Mouse (Mus musculus): ENCODE measurements around the gene Upk2. TPM values are rescaled to one million over a fixed set of nuclear protein-coding genes. Genes with fewer than 3 reads are reported as not detected.

Upk2 gene
- polyA plus RNA-seq, 1 experiment from 2014 or later = not detected

GRCm38 (mm10) chr9:44491351-44491750 lies 36.6 kb upstream of the Upk2 start:
- Histone ChIP-seq H3K4me3 (ENCODE audit: control insufficient read depth in 1 of 2, insufficient read depth in 1 of 2, low read depth in 1 of 2, low read length in 2 of 2) (no peak overlapping the region), H3K27ac (replicated peaks in 1 of 2; ENCODE audit: control insufficient read depth in 1 of 2, insufficient read depth in 1 of 2, low read depth in 2 of 2, low read length in 2 of 2) (no peak overlapping the region), H3K4me2 (ENCODE audit: low read length) (no peak overlapping the region), H3K36me3 (ENCODE audit: control insufficient read depth, insufficient read depth, low read length) (0 out of 2 replicates have a peak, but pooled peaks cover 8% of the 10 kb centered on the region), H3K4me1 (ENCODE audit: control insufficient read depth in 2 of 2, insufficient read depth in 2 of 2, low read length in 2 of 2) (peaks cover 86 to 92% of the 10 kb centered on the region in 2 experiments), H3K27me3 (ENCODE audit: control insufficient read depth, insufficient read depth, low read length) (no peaks in the 10 kb centered on the region), H3K9ac (ENCODE audit: low read length) (no peak overlapping the region), H3K9me3 (ENCODE audit: control insufficient read depth, low read length) (no peaks in the 10 kb centered on the region)
- WGBS = 71% methylated on average over 10 of the region's 10 CpGs
- ATAC-seq (ENCODE audit: insufficient number of reproducible peaks, insufficient read depth, low FRiP score, low read depth) = no peak

DNA sequence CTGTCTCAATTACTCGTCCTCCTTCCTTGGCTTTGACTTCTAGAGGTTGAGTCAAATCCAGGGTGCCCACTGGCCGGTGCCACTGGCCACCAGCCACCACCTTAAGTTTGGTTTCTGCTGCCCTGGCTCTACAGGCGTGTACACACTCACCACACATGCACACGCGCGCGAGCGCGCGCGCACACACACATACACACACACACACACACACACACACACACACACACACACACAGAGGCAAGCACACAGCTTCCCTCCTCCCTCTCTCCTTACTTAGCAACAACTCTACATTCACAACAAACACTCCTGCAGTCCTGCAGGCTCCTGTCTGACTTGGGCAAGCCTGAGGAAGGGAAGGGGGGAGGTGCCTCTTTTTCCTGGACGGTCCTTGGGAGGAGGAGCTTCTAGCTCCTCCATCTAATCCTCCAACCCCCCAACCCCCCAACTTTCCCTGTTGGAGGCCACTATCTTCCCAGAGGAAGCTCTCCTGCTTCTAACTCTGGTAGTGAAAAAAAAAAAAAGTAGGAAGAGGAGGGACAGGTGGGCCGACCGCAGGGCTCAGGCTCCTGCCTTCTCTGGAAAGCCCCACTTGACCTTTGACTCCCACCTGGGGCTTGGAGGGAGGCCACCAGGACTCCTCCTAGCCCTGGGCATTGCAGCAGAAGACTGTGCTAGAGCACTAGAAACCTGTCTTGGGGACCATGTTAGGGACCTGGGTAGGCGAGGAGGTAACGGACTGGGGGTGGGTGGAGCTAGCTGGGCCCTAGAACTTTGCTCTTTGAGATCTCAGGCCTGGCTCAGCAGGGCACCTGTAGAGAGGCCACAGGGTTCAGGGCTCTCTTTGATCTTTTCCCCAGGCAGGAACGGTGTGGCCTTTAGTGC lies 35.6 kb upstream of the Upk2 start:
- H3K4me1 ChIP-seq (ENCODE audit: control insufficient read depth in 2 of 2, insufficient read depth in 2 of 2, low read length in 2 of 2) = peaks cover 94 to 96% of the 10 kb centered on the region in 2 experiments
- no peaks in the 10 kb centered on the region for H3K27me3 ChIP-seq (ENCODE audit: control insufficient read depth, insufficient read depth, low read length)
- H3K36me3 ChIP-seq (ENCODE audit: control insufficient read depth, insufficient read depth, low read length) = 0 out of 2 replicates have a peak, but pooled peaks cover 8% of the 10 kb centered on the region
- peak overlapping the region; percentile 73 for H3K4me2 ChIP-seq (ENCODE audit: low read length)
- WGBS = 28% methylated on average over 16 of the region's 17 CpGs
- no peaks in the 10 kb centered on the region for H3K9me3 ChIP-seq (ENCODE audit: control insufficient read depth, low read length)
- H3K4me3 ChIP-seq (ENCODE audit: control insufficient read depth in 1 of 2, insufficient read depth in 1 of 2, low read depth in 1 of 2, low read length in 2 of 2) = peak overlapping the region; percentile 25 to 26
- peak overlapping the region; percentile 77 to 82 for H3K27ac ChIP-seq (replicated peaks in 1 of 2; ENCODE audit: control insufficient read depth in 1 of 2, insufficient read depth in 1 of 2, low read depth in 2 of 2, low read length in 2 of 2)
- no peak for ATAC-seq (ENCODE audit: insufficient number of reproducible peaks, insufficient read depth, low FRiP score, low read depth)
- peak overlapping the region; percentile 95; the same call in 1 of the 2 replicates for H3K9ac ChIP-seq (ENCODE audit: low read length)

GRCm38 (mm10) chr9:44489651-44490085 lies 34.9 kb upstream of the Upk2 start:
- no peak for ATAC-seq (ENCODE audit: insufficient number of reproducible peaks, insufficient read depth, low FRiP score, low read depth)
- no peaks in the 10 kb centered on the region for H3K27me3 ChIP-seq (ENCODE audit: control insufficient read depth, insufficient read depth, low read length)
- H3K4me2 ChIP-seq (ENCODE audit: low read length) = peak overlapping the region; percentile 73
- H3K36me3 ChIP-seq (ENCODE audit: control insufficient read depth, insufficient read depth, low read length) = 0 out of 2 replicates have a peak, but pooled peaks cover 8% of the 10 kb centered on the region
- WGBS = 11% methylated on average over 17 of the region's 17 CpGs
- peak overlapping the region; percentile 25 to 26 for H3K4me3 ChIP-seq (ENCODE audit: control insufficient read depth in 1 of 2, insufficient read depth in 1 of 2, low read depth in 1 of 2, low read length in 2 of 2)
- no peaks in the 10 kb centered on the region for H3K9me3 ChIP-seq (ENCODE audit: control insufficient read depth, low read length)
- H3K27ac ChIP-seq (replicated peaks in 1 of 2; ENCODE audit: control insufficient read depth in 1 of 2, insufficient read depth in 1 of 2, low read depth in 2 of 2, low read length in 2 of 2) = peak overlapping the region; percentile 77 to 82
- H3K4me1 ChIP-seq (ENCODE audit: control insufficient read depth in 2 of 2, insufficient read depth in 2 of 2, low read length in 2 of 2) = peaks cover 96% of the 10 kb centered on the region in 2 experiments
- peak overlapping the region; percentile 95; the same call in 1 of the 2 replicates for H3K9ac ChIP-seq (ENCODE audit: low read length)

GRCm38 (mm10) chr9:44488855-44489381 lies 34.1 kb upstream of the Upk2 start:
- Histone ChIP-seq H3K4me3 (ENCODE audit: control insufficient read depth in 1 of 2, insufficient read depth in 1 of 2, low read depth in 1 of 2, low read length in 2 of 2) (peak overlapping the region; percentile 18 to 25), H3K4me1 (ENCODE audit: control insufficient read depth in 2 of 2, insufficient read depth in 2 of 2, low read length in 2 of 2) (peaks cover 94 to 95% of the 10 kb centered on the region in 2 experiments), H3K27ac (replicated peaks in 1 of 2; ENCODE audit: control insufficient read depth in 1 of 2, insufficient read depth in 1 of 2, low read depth in 2 of 2, low read length in 2 of 2) (peak overlapping the region; percentile 82 to 89), H3K36me3 (ENCODE audit: control insufficient read depth, insufficient read depth, low read length) (0 out of 2 replicates have a peak, but pooled peaks cover 8% of the 10 kb centered on the region), H3K9ac (ENCODE audit: low read length) (peak overlapping the region; percentile 95), H3K9me3 (ENCODE audit: control insufficient read depth, low read length) (no peaks in the 10 kb centered on the region), H3K4me2 (ENCODE audit: low read length) (peak overlapping the region; percentile 73), H3K27me3 (ENCODE audit: control insufficient read depth, insufficient read depth, low read length) (no peaks in the 10 kb centered on the region)
- WGBS = 13% methylated on average over 5 of the region's 5 CpGs
- ATAC-seq (ENCODE audit: insufficient number of reproducible peaks, insufficient read depth, low FRiP score, low read depth) = peak; percentile 37; the same call in 1 of the 2 replicates

- Histone ChIP-seq H3K4me1 (ENCODE audit: control insufficient read depth in 2 of 2, insufficient read depth in 2 of 2, low read length in 2 of 2) (peaks cover 89 to 90% of the 10 kb centered on the region in 2 experiments), H3K27me3 (ENCODE audit: control insufficient read depth, insufficient read depth, low read length) (no peaks in the 10 kb centered on the region), H3K36me3 (ENCODE audit: control insufficient read depth, insufficient read depth, low read length) (0 out of 2 replicates have a peak, but pooled peaks cover 8% of the 10 kb centered on the region), H3K27ac (replicated peaks in 1 of 2; ENCODE audit: control insufficient read depth in 1 of 2, insufficient read depth in 1 of 2, low read depth in 2 of 2, low read length in 2 of 2) (peak overlapping the region; percentile 82 to 89), H3K9me3 (ENCODE audit: control insufficient read depth, low read length) (no peaks in the 10 kb centered on the region), H3K4me3 (ENCODE audit: control insufficient read depth in 1 of 2, insufficient read depth in 1 of 2, low read depth in 1 of 2, low read length in 2 of 2) (peak overlapping the region in 1 of 2 experiments; percentile 68; a peak in 1 of 4 replicates), H3K9ac (ENCODE audit: low read length) (peak overlapping the region; percentile 95), H3K4me2 (ENCODE audit: low read length) (peak overlapping the region; percentile 73)
- no peak for ATAC-seq (ENCODE audit: insufficient number of reproducible peaks, insufficient read depth, low FRiP score, low read depth)
- 20% methylated on average over 8 of the region's 8 CpGs for WGBS
Observed at GRCm38 (mm10) chr9:44488416-44488815, 33.6 kb upstream of the Upk2 start.

DNA sequence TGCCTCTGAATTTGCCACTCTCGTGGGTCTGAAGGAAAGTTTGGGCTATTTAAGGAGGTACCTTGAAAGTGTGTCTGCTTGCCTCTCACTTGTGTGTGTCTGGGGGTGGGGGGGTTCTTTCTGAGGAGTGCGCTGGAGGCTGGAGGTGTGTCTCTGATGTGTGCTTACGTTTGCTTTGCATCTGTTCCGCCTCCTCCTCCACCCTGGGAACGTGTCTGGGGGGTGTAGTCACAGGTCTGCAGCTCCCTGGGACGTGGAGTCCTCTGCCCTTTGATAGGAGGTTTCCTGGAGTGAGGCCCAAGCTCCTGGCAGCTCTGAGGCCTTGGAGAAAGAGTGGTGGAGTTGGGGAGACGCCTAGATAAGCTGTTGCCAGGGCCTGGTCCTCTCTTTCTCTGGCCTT lies 32.7 kb upstream of the Upk2 start:
- peak; percentile 57 for ATAC-seq (ENCODE audit: insufficient number of reproducible peaks, insufficient read depth, low FRiP score, low read depth)
- Histone ChIP-seq H3K4me1 (ENCODE audit: control insufficient read depth in 2 of 2, insufficient read depth in 2 of 2, low read length in 2 of 2) (peaks cover 80 to 81% of the 10 kb centered on the region in 2 experiments), H3K36me3 (ENCODE audit: control insufficient read depth, insufficient read depth, low read length) (0 out of 2 replicates have a peak, but pooled peaks cover 8% of the 10 kb centered on the region), H3K27me3 (ENCODE audit: control insufficient read depth, insufficient read depth, low read length) (no peaks in the 10 kb centered on the region), H3K9me3 (ENCODE audit: control insufficient read depth, low read length) (no peaks in the 10 kb centered on the region), H3K4me2 (ENCODE audit: low read length) (peak overlapping the region; percentile 73), H3K4me3 (ENCODE audit: control insufficient read depth in 1 of 2, insufficient read depth in 1 of 2, low read depth in 1 of 2, low read length in 2 of 2) (peak overlapping the region; percentile 13 to 68), H3K27ac (replicated peaks in 1 of 2; ENCODE audit: control insufficient read depth in 1 of 2, insufficient read depth in 1 of 2, low read depth in 2 of 2, low read length in 2 of 2) (peak overlapping the region; percentile 82 to 89), H3K9ac (ENCODE audit: low read length) (peak overlapping the region; percentile 95)
- 4% methylated on average over 7 of the region's 7 CpGs for WGBS

DNA sequence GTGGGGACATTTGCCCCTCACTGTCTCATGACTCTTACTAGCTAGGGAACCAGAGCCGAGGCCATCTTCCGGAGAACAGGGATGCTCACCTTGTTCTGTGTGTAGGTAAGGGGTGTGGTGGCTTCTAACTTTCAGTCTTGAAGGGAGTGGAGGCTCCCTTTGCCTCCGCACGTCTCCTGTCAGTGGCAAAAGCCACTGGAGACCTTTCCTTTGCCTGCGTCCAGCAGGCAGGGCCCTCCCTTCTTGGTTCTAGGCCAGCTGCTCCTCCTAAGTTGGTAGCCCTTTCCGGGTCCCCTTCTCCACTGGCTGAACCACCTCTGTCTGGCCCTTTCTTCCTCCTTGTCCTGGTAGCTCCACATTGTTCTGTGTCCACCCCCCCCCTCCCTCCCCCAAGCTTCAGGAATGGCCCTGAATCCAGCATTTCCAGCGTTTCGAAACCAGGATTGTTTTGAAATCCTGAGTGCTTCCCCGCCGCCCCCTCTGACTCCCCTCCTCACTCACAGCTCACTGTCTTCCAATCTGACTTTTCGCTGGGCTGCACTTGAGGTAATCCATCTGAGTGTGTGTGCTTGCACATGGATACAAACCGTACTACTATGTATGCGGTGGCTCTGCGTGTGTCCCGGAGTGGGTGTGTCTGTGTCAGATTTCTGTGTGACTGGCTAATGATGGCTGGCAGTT lies 32.1 kb upstream of the Upk2 start:
- no peak for ATAC-seq (ENCODE audit: insufficient number of reproducible peaks, insufficient read depth, low FRiP score, low read depth)
- 12% methylated on average over 15 of the region's 15 CpGs for WGBS
- Histone ChIP-seq H3K36me3 (ENCODE audit: control insufficient read depth, insufficient read depth, low read length) (0 out of 2 replicates have a peak, but pooled peaks cover 6% of the 10 kb centered on the region), H3K4me3 (ENCODE audit: control insufficient read depth in 1 of 2, insufficient read depth in 1 of 2, low read depth in 1 of 2, low read length in 2 of 2) (peak overlapping the region; percentile 13 to 68), H3K9me3 (ENCODE audit: control insufficient read depth, low read length) (no peaks in the 10 kb centered on the region), H3K4me2 (ENCODE audit: low read length) (peak overlapping the region; percentile 73), H3K27ac (replicated peaks in 1 of 2; ENCODE audit: control insufficient read depth in 1 of 2, insufficient read depth in 1 of 2, low read depth in 2 of 2, low read length in 2 of 2) (peak overlapping the region; percentile 82 to 89), H3K9ac (ENCODE audit: low read length) (peak overlapping the region; percentile 95), H3K4me1 (ENCODE audit: control insufficient read depth in 2 of 2, insufficient read depth in 2 of 2, low read length in 2 of 2) (peaks cover 75 to 81% of the 10 kb centered on the region in 2 experiments), H3K27me3 (ENCODE audit: control insufficient read depth, insufficient read depth, low read length) (no peaks in the 10 kb centered on the region)
